Mouse (Mus musculus) urinary bladder, adult 2 months (tissue): ENCODE data around the gene Wdr25. TPM values are rescaled to one million over a fixed set of nuclear protein-coding genes. Genes with fewer than 3 reads are reported as not detected.

Experiments
- DNase-seq: peaks from one replicate; pipeline ENCODE4 v3.0.0; 2022; ENCODE audit warnings: low spot score
- polyA plus RNA-seq: library from polyadenylated mRNA; depleted of rRNA; stranded (reverse); fragments of >200 nt; gene quantifications from 2 replicates; pipeline ENCODE4 v1.2.3, GENCODE M21; 2012; rRNA removed

The Wdr25 gene
- polyA plus RNA-seq, 1 experiment, result 13.6 TPM

DNA sequence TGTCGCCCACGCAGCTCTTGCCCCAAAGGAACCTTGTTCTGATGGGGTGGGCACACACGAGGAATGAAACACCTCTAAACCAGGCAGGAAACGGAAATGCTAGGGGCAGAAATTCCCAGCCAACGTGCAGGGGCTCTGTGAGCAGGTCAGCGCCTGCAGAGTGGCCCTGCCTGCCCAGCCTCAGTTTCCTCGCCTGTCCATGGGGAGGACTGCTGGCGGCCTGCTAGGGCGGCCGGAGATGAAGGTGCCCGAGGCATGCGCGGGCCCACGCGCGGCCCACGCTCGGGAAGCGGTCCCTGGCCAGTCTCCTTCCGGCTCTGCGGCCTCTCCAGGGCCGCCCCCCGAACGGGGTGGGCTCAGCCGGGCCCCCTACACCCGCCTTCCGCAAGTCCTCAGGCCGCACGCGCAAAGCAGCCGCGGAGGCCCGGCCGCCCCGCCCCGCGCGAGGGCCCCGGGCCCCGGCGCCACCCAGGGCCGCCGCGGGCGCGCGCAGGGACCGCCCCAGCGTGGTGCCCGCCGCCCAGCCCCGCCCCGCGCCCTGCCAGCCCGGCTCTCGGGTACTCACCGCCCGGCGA is 174.2 kb downstream of the Wdr25 start:
- no peak for DNase-seq

DNA sequence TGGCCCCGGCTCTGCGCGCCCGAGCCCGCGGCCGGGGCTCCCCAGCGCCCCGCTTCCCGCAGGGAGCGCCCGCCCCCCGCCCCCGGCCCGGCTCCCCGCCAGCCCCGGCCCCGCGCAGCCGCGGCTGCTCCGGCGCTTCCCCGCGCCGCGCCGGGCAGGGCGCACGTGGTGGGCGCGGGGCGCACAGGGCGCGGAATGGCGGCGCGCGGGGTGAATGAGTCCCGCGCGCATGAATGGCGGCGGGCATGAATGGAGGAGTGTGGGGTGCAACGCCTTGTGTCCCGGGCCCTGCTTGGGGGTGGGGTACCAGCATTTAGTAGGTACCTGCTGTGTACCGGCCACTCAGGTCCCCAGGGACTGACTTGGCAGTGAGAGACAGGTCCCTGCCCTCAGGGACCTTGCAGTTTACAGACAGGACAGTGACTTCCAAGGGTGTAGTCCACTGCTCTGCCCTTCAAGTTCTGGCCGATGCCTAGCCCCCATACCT is 174.8 kb downstream of the Wdr25 start, which contains the start of gene Begain:
Gene Begain (minus strand): TSS at position 51 of the 487 bp plus-strand sequence.
- DNase-seq, result no peak

DNA sequence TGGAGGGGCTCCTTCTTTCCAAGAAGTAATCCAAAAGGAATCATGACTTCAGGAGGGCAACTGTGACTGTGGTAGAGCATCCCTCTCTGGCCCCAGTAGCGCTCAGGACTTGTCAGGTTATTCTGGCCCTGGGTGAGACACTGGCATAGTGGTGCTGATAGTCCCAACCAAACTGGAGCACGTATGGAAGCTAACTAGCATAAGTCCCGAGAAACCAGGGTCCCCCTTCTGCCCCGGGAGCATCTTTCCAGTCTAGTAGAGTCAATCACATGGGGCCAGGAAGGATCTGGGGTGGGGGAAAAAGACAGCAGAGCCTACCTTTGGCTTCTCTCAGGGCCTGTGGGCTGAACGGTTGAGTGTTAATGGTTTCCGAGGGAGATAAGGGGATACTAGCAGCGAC is 175.3 kb downstream of the Wdr25 start:
- no peak for DNase-seq

DNA sequence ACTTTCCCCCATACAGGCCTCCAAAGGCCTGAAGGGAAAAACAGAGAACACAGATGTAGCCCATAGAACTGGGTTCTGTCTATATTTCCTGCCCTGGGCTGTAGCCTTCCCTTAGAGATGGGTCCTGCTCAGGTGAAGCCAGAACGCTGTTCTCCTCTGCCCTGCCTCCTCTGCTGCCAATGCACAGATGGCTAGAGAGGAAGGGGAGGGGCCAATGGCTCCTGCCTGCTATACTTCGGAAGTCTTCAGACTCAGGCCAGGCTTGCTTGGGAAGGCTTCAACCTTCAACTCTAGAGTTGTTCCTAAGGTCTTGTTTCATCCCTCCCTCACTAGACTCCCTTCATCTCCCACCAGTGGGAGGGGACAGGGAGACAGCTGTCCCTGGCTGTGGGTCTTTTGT is 176.3 kb downstream of the Wdr25 start:
- DNase-seq, result no peak

DNA sequence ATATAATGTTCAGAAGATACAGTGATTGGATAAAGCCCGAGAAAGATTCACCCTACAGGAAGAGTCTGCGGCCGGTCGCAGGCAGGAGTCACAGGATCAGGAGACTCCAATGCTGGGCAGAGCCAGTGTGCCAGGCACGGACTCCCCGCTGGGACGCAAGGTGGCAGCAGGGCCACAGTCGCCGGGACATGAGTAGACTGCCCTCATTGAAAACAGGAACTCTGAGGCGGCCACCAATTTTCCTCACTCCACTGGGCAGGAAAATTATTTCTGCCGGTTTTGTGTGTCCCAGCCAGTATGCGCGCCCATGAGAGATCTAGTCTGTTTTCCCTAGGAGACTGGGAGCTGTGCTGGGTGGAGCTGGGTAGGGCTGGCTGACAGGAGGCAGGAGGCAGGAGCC is 177.8 kb downstream of the Wdr25 start:
- no peak for DNase-seq

DNA sequence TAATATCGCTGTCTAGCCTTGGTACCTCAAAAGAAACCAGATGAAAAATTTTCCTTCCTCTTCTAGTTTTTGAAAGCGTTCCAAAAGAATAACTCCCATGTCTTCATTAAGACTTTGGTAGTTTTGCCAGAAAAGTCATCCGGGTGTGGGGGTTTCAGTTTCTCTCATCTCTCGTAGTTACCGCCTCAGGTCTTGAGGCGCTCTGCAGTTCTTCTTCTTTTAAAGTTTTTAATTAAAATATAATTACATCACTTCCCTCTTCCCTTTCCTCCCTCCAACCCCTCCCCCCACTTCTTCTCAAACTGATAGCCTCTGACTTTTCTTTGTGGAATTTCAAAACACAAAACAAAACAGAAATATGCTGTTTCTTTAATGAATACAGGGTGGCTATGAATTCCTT is 180.7 kb downstream of the Wdr25 start:
- no peak for DNase-seq

DNA sequence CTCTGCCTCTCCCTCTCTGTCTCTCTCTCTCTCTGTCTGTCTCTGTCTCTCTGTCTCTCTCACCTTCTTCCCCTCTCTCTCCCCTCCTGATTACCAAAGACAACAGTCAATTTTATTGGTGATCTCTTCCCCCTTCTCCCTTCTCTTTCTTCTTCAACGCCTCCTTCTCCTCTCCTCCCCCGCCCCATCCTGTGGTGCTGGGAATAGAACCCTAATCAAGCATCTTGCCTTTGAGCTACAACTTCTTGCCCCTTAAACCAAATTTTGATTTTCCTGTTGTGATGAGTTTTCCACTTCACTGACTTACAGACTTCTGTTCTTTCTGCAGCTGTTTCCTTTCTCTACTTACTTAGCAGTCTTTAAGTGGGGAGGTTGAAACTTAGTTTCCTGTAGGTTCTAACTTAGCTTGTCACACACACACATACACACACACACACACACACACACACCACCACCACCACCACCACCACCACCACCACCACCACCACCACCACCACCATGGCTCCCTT is 181.4 kb downstream of the Wdr25 start:
- no peak for DNase-seq

DNA sequence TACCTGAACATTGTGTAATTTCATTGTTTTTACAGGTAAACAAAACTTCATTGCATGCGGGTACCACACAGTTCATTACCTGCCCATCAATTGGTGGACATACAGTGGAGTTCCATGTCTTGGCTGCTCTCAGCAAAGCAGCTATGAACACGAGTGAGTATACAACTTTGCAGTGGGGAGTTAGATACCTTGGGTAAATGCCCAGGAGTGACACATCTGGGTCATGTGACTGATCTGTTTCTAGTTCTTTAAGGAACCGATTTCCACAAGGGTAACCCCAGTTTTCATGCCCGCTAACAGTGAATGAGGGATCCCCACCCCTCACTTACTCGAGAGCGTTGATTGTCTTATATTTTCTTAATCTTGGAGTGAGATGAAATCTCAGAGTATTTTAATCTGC is 183.6 kb downstream of the Wdr25 start:
- DNase-seq, result no peak

Other genes with a start within 250 kb of the Wdr25 start
- gene Degs2, start 191.3 kb upstream of the Wdr25 start, polyA plus RNA-seq, result 55.0 and 72.3 TPM in 2 replicates
- 25.2 and 33.8 TPM in 2 replicates for gene Yy1, start 100.7 kb upstream of the Wdr25 start, polyA plus RNA-seq
- gene Slc25a29, start 57.7 kb upstream of the Wdr25 start, polyA plus RNA-seq, result 7.6 and 8.8 TPM in 2 replicates
- 8.4 and 8.8 TPM in 2 replicates for gene Slc25a47, start 57.6 kb upstream of the Wdr25 start, polyA plus RNA-seq
- gene Wars, start 543 bp downstream of the Wdr25 start, polyA plus RNA-seq, result 61.9 and 62.0 TPM in 2 replicates
- gene Begain, start 174.6 kb downstream of the Wdr25 start, polyA plus RNA-seq, result 1.4 and 1.8 TPM in 2 replicates